Mouse (Mus musculus) frontal cortex, postnatal 36 days (tissue): ENCODE results near the gene Olfr519.

Source experiments
- DNase-seq, 2 experiments: peaks; one replicate each; pipeline ENCODE4 v3.0.0; 2022; ENCODE audit warnings: low spot score in 2 of 2

Olfr519 gene

DNA sequence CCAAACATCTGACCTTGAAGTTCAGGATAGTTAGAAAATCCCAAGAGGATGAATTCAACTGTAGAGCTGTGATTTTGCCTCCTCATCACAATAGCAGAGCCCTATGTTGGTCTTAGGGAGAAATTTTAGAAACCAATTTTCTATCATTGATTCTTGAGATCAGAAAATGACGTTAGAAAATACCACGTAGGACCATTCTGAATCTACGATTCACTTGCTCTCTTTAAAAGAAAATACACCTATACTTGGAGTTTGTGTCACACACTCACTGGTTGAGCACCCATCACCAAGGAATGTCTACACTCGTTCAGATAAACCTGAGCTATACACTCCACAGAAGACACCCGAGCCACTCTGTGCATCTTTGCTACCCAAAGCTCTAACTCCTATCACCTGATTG is at the start of gene Olfr519:
Gene Olfr519, minus strand, starts transcription at position 101 of the 400 bp plus-strand sequence.
- DNase-seq: no peak

DNA sequence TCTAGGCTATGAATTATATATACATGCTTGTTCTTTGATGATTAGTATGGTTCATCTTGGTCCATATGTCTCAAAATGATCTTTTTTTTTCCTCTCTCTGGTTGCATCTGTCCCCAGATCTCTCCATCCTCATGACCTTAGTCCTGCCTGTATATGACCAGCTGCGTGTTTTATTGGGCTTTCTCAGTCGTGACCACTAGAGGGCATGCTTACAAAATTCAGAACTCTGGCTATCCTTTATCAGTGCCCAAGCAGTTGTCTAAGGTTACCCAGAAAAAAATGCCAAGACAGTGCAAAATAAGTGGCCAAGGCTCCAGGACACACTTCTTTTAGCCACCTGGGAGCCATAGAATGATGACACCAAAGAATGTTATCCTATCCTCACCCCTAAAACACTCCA is 49.8 kb upstream of the Olfr519 start:
- DNase-seq: peak; percentile 43 to 69

DNA sequence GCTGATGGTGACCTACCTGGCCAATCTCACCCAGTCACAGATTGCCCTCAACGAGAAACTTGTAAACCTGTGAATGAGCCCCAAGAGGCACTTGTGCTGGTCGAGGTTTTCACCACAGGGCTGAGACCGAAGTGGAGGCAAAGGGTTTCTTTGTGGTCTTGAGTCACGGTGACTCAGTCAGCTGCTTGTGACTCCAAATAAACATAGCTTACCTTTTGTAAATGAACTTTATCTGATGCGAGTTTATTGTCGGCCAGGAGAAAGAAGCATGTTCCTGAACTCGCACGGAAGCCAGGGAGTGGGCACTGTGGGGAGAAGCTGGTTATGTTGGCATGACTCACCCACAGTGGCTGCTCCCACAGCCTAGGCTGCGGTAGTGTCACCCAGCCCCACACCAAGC is 47.2 kb upstream of the Olfr519 start:
- no peak for DNase-seq

DNA sequence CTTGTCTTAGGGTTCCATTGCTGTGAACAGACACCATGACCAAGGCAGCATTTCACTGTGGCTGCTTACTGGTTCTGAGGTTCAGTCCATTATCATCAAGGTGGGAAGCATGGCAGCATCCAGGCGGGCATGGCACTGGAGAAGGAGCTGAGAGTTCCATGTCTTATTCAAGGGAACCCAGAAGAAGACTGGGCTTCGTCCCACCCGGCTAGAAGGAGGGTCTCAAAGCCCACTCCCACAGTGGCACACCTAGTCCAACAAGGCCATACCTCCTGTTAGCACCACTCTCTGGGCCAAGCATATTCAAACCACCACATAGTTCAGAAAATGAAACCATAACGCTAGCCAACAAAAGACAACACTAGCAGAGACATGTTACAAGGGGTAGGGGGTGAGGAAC is 42.4 kb upstream of the Olfr519 start:
- DNase-seq: no peak

DNA sequence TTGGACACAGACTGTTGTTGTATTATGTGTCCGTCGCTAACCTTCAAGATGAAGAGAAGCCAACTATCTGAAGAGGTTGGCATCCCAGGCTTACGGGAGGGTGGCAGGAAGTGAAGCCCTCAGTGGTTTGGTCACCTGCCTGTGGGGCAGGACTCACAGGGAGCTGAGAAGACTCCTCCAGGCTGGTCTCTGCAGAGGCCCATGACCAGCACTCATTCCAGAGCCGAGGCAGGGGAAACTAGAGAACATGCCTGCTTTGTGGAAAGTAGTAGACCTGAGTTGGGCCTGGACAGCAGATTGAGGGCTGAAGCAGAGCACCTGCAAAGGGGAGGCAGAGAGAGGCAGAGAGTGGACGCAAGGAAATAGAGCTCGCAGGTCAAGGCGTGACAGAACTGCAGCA is 41.2 kb upstream of the Olfr519 start:
- DNase-seq: no peak

DNA sequence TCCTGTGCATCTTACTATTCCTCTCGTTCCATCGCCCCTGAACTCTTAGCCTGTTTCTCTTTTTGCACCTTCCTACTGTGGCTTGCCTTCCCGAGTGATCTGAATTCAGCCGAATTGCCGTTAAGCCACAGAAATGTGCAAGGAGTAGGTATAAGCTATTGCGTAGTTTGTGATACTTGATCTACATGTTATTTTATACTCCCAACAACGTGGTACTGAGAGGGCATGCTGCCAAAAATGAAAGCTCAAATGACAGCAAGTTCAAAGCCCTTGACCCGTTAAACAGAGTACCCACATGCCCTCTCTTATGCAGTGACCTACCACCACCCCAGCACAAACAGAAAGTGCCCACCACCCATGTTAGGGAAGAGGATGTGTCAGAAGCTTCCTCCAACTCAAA is 40.6 kb upstream of the Olfr519 start:
- DNase-seq: no peak

DNA sequence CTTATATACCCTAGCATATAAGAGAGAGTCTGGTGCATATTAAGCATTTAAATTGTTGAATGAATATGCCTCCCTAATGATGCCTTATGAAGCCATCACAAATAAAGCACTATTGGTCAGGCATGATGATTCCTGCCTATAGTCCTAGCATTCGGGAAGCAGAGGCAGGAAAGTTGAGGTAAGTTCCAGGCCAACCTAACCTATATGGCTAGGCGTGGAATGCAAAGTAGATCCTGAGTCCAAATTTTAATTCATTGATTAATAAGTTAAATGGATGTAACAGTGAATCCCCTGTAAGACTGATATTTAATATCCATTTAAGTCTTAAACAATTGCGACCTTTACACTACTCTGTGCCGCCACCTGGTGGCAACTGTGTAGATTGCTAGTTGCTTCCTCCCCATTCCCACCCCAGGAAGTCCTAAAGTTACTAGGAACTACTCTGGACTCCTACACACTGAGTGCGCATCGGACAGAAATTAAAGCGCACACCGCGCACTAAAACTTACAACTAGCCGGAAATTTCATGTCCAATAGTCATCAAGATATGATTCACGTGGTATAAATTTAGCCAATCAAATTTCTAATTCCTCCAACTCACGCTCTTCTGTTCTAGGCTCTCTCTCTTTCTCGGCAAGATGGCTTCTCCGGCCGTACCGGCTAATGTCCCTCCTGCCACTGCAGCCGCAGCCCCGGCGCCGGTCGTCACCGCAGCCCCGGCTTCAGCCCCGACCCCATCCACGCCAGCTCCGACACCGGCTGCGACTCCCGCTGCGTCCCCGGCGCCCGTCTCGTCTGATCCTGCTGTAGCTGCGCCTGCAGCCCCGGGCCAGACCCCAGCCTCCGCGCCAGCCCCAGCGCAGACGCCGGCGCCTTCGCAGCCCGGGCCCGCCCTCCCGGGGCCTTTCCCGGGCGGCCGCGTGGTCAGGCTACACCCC is 39.8 kb upstream of the Olfr519 start, which contains the start of gene Eif3f:
Gene Eif3f, plus strand, starts transcription at position 624 of the 938 bp plus-strand sequence.
- DNase-seq: peak; percentile 96 to 98

DNA sequence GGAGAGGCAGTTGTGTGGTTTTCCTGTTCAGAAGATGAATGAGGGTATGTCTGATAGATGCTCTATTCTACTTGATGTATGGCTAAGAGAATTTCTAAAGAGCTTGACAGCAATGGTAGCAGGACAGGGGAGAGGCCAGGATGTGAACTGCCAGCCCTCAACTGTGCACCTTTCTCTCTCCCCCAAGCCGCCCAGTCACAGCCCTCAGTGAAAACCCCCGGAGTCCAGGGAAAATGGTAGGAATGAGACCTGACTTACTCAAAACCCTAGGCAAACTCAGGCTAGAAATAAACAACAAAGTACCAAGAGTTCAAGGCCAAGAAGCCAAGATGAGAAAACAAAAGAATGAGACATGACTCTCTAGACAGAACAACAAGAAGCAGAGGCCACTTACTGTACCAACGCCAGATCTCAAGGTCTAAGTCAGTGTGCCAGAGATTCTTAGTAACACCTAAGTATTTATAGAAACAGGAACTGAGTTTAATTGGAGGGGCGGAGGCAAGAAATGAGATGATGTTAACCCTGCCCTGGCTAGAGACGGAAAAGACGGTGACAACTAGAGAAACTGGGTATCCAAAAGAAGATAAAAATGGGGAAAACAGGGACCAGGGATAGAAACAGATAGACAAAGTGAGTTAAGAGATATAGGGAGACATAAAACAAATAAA is 35.6 kb upstream of the Olfr519 start, which contains the start of gene Nlrp10:
Gene Nlrp10, minus strand, starts transcription at position 453 of the 668 bp plus-strand sequence.
- DNase-seq: no peak

DNA sequence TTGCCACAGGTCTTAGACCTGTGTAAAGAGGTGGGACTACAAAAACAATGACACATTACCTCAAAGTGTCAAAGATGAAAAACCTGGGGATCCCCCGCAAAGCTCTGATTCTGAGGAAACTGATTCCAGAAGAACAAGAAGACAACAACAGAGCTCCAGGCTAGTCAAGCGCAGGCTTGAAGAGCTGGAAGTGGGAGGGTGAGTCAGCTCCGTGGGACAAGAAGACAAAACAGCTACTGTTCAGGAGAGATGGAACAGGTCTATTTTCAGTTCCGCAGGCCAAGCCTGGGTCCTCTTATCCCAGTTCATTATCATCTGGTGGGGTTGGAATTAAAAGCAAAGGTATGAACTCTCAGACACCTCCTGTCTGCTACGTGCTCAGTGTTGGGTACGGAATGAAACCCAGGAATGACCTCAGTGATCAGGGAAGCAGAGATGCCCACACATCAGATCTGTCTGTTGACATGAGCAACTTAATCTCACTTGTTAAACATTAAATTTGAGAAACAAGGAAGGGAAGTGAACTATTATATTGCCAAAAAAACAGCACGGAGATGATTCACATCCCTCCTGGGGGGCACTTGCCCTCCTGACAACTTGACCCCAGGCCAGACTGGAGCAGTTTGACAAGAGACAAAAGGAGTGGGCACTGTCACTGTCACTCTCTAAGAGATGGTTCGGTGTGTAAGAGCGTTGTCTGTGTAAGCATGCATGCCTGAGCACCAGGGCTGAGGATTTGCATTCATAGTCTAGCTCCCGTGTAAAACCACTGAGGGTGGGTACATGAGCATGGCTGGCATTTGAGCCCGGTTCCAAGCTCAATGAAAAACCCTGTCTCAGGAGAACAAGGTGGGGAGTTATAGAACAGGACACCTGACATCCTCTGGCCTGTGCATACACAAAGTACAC is 34.3 kb upstream of the Olfr519 start:
- no peak for DNase-seq

DNA sequence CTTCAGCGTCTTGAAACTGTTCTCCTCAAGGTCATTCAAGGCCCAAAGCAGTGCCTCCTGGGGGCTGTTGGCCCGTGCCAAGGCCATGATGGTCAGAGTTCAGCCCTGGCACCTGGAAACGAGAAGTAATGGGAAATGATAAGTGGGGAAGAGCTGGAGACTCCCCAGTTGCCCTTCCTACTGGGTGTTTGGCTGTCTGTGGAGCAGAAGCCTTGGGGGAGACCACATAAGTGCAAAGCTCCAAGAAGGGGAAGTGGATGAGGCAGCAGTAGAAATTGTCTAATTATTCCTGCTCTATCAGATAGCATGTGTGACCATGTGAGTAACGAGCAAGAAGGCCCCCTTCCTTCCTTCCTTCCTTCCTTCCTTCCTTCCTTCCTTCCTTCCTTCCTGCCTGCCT is 32.8 kb upstream of the Olfr519 start:
- no peak for DNase-seq

DNA sequence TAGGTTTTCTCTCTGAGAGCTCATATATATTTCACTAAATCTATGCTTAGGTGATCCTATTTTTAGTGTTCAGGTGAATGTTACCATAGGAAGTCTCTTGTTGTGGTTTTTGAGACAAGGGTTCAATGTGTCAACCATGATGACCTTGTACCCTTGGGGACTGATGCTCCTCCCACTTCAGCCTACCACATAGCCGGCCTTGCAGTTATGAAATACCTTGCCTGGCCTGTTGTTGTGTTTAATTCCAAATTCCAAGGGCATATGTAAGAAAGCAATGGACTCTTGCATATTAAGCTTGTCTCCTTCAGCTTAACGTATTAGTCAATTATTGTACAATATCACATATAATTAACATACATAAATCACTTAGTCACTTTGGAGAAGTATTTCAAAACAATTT is 9.7 kb upstream of the Olfr519 start:
- no peak for DNase-seq

DNA sequence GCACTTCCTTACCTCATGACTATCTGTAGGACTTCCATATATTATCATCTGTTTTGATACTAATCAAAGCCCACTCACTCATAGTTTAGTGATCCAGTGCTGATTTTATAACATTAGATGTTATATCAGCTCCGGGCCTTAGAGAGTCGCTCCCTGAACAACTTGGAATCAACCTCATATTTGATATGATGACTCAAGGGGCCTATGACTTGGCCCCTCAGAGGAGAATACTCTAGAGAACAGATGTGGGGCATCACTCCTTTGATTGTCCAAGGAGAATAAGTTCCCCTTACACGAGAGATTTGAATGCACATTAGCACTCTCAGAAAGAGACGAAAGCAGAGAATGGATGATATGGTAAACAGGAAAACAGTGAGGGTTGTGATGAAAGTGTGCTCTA is 9.3 kb downstream of the Olfr519 start, which contains the start of gene Olfr518:
Gene Olfr518, minus strand, starts transcription at position 101 of the 400 bp plus-strand sequence.
- no peak for DNase-seq

DNA sequence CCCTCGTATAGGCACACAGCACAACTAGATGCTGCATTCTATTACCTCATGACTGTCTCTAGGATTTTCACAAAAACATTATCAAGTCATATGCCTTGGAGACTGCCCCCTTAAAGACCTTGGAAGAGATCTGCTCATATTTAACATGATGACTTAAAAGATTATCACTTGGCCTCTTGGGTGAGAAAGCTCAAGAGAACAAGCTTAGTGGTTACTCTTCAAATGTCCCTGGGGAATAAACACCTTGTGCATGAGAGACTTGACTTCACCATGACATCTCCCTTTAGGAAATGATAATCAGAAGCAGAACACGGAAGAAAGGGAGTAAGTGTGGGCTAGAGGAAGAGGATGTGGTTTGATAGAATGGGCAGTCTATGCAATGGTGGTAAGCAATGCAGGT is 21.9 kb downstream of the Olfr519 start, which contains the start of gene Olfr517:
Gene Olfr517, minus strand, starts transcription at position 101 of the 400 bp plus-strand sequence.
- DNase-seq: no peak

DNA sequence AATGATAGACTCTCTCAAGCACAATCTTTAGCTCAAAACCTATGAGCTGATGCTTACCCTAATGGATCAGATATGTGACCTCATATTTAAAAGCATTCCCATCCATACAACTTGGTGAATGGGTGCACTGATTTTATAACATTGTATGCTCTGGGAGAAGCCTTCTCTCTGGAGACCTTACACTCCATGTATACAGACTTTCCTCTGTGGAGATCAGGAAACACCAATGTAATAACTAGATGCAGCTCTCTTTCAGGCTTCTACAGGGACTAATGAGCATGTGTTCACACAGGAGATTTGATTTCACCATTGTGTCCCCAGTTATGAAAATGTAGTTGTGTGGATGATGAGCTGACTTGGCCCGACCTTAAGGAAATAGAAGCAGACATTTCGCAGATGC is 43.8 kb downstream of the Olfr519 start, which contains the start of gene Olfr516:
Gene Olfr516, minus strand, starts transcription at position 101 of the 400 bp plus-strand sequence.
- no peak for DNase-seq
